8 mouse cellular contexts compared by ENCODE assay signal in the genomic region with DNA sequence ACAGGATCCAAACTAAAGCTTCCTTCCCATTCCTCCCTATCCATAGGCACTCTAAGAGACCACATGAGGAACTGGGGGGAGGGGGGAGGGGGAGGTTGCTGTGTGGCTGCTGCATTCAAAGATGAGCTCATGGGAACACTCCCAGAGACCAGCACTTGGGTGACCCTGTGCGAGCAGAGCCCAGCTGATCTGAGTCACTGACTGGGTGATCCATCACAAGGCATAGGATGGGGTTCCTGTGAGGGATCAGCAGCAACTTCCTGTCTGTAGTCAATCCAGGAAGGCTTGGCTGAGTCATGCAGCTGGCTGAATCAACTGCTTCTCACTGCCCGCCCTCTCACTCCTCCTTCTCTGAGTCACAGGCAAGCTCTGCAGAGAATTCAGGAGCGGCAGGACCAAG.
DNase-seq lines count a peak whose midpoint lies in the region; ATAC-seq lines count a peak whose summit lies in the region.

No protein-coding gene starts in this region.

- H3K9ac ChIP-seq in forebrain, embryonic 13.5 days, result no peak overlapping the region
- H3K9ac ChIP-seq in heart, embryonic 15.5 days, result no peak overlapping the region
- no peak overlapping the region for H3K9ac ChIP-seq in liver, embryonic 13.5 days
- no peak overlapping the region for H3K9ac ChIP-seq in neural tube, embryonic 11.5 days (ENCODE audit: low read length)

- H3K4me3 ChIP-seq in forebrain, embryonic 13.5 days, result no peak overlapping the region
- H3K4me3 ChIP-seq in heart, embryonic 15.5 days, result no peak overlapping the region
- no peak overlapping the region for H3K4me3 ChIP-seq in liver, embryonic 13.5 days (replicated peaks)
- H3K4me3 ChIP-seq in neural tube, embryonic 11.5 days (ENCODE audit: low read depth, low read length), result no peak overlapping the region

- no peaks in the 10 kb centered on the region for H3K9me3 ChIP-seq in forebrain, embryonic 13.5 days (replicated peaks)
- no peaks in the 10 kb centered on the region for H3K9me3 ChIP-seq in heart, embryonic 15.5 days (replicated peaks)
- no peaks in the 10 kb centered on the region for H3K9me3 ChIP-seq in liver, embryonic 13.5 days (replicated peaks)
- H3K9me3 ChIP-seq in neural tube, embryonic 11.5 days (ENCODE audit: control insufficient read depth, low read length), result no peaks in the 10 kb centered on the region

- H3K27me3 ChIP-seq in forebrain, embryonic 13.5 days, result no peaks in the 10 kb centered on the region
- no peaks in the 10 kb centered on the region for H3K27me3 ChIP-seq in heart, embryonic 15.5 days
- no peaks in the 10 kb centered on the region for H3K27me3 ChIP-seq in liver, embryonic 13.5 days
- no peaks in the 10 kb centered on the region for H3K27me3 ChIP-seq in neural tube, embryonic 11.5 days (ENCODE audit: control insufficient read depth, insufficient read depth, low read length)

- no peaks in the 10 kb centered on the region for H3K4me1 ChIP-seq in forebrain, embryonic 13.5 days
- H3K4me1 ChIP-seq in heart, embryonic 15.5 days (replicated peaks), result peaks cover 21% of the 10 kb centered on the region
- peaks cover 47% of the 10 kb centered on the region for H3K4me1 ChIP-seq in liver, embryonic 13.5 days (replicated peaks)
- no peaks in the 10 kb centered on the region for H3K4me1 ChIP-seq in neural tube, embryonic 11.5 days (ENCODE audit: control insufficient read depth, insufficient read depth, low read length)

- ATAC-seq in forebrain, embryonic 13.5 days, result peak; percentile 30; the same call in 1 of the 2 replicates
- ATAC-seq in heart, embryonic 15.5 days (replicated peaks; ENCODE audit: insufficient number of reproducible peaks, insufficient read depth, low FRiP score, low read depth), result peak; percentile 81
- ATAC-seq in liver, embryonic 13.5 days (ENCODE audit: low read depth), result peak; percentile 56
- ATAC-seq in neural tube, embryonic 11.5 days (ENCODE audit: insufficient read depth, low FRiP score, low TSS enrichment), result no peak

- WGBS in forebrain, embryonic 13.5 days, result 43% methylated on average over 3 of the region's 3 CpGs
- WGBS in heart, embryonic 15.5 days, result 8% methylated on average over 3 of the region's 3 CpGs
- WGBS in liver, embryonic 13.5 days (ENCODE audit: insufficient replicate concordance), result 11% methylated on average over 3 of the region's 3 CpGs
- WGBS in neural tube, embryonic 11.5 days, result 32% methylated on average over 3 of the region's 3 CpGs

- no peak overlapping the region for H3K27ac ChIP-seq in forebrain, embryonic 13.5 days
- peak overlapping the region; percentile 61 for H3K27ac ChIP-seq in heart, embryonic 15.5 days
- no peak overlapping the region for H3K27ac ChIP-seq in liver, embryonic 13.5 days
- no peak overlapping the region for H3K27ac ChIP-seq in neural tube, embryonic 11.5 days (ENCODE audit: low read depth, low read length)

- H3K36me3 ChIP-seq in forebrain, embryonic 13.5 days (ENCODE audit: poor library complexity, severe bottlenecking), result no peaks in the 10 kb centered on the region
- no peaks in the 10 kb centered on the region for H3K36me3 ChIP-seq in heart, embryonic 15.5 days
- H3K36me3 ChIP-seq in liver, embryonic 13.5 days, result no peaks in the 10 kb centered on the region
- no peaks in the 10 kb centered on the region for H3K36me3 ChIP-seq in neural tube, embryonic 11.5 days (ENCODE audit: control insufficient read depth, insufficient read depth, low read length)

- H3K4me2 ChIP-seq in forebrain, embryonic 13.5 days, result no peak overlapping the region
- no peak overlapping the region for H3K4me2 ChIP-seq in heart, embryonic 15.5 days
- H3K4me2 ChIP-seq in liver, embryonic 13.5 days, result no peak overlapping the region
- no peak overlapping the region for H3K4me2 ChIP-seq in neural tube, embryonic 11.5 days (ENCODE audit: low read depth)

- peak; percentile 26 to 32 for DNase-seq in spleen, postnatal 36 days (ENCODE audit: low spot score in 2 of 2)
- no peak for DNase-seq in spleen, adult 18-20 months
- DNase-seq in kidney, postnatal 25 days, result peak; percentile 71 to 88
- peak; percentile 20 for DNase-seq in liver, embryonic 13.5 days
- peak; percentile 46 for DNase-seq in neural tube, embryonic 11.5 days (ENCODE audit: low spot score)
- DNase-seq in thymus, postnatal 25 days, result peak; percentile 11

Comparison
In these comparisons a context has a peak if more than half of its experiments do, and no peak if none do; other contexts are left out.
1. DNase-seq: peak in spleen, postnatal 36 days (2 of 2), kidney, postnatal 25 days (2 of 2), liver, embryonic 13.5 days (single experiment), neural tube, embryonic 11.5 days (single experiment) and thymus, postnatal 25 days (single experiment); none in spleen, adult 18-20 months (0 of 2).